In genomic region chrX:169862848-169863247, GRCm38 (mm10) we compare ENCODE assay signal across 10 mouse cellular contexts.
A peak's percentile ranks its signal among the peaks of the same experiment; 100 is the strongest.
DNase-seq lines count a peak whose midpoint lies in the region; ATAC-seq and TF ChIP-seq lines count a peak whose summit lies in the region.
"Had no signal": no experiment of that assay in that cellular context is flagged by ENCODE, and none has a peak within 500 bp of the region (broad histone marks: within the 10 kb centered on the region; RNA-seq: fewer than 3 reads in every experiment).

No protein-coding gene starts in this region.

- no peaks in the 10 kb centered on the region for H3K27me3 ChIP-seq in kidney, adult 2 months (replicated peaks; ENCODE audit: control insufficient read depth, insufficient read depth, low read length)
- peaks cover 8% of the 10 kb centered on the region; the same call in 1 of the 2 replicates for H3K27me3 ChIP-seq in kidney, embryonic 16.5 days (ENCODE audit: insufficient read depth, low read length)
- H3K27me3 ChIP-seq: neural tube, embryonic 12.5 days had no signal

- 17% methylated on average over 1 of the region's 1 CpGs for WGBS in kidney, adult 2 months
- 54% methylated on average over 1 of the region's 1 CpGs for WGBS in kidney, embryonic 16.5 days

- TF ChIP-seq POLR2A in kidney, adult 2 months (IDR thresholded peaks at IDR 0.05; ENCODE audit: low read depth, low read length): no peak

- H3K4me1 ChIP-seq in kidney, adult 2 months (ENCODE audit: control insufficient read depth, insufficient read depth, low read length): no peaks in the 10 kb centered on the region; the same call in 1 of the 2 replicates
- no peaks in the 10 kb centered on the region for H3K4me1 ChIP-seq in kidney, embryonic 16.5 days (ENCODE audit: insufficient read depth, low read length)
- H3K4me1 ChIP-seq: hindbrain, embryonic 15.5 days; neural tube, embryonic 12.5 days had no signal

- no peak overlapping the region for H3K27ac ChIP-seq in kidney, adult 2 months (ENCODE audit: insufficient read depth, low read depth, low read length)
- H3K27ac ChIP-seq in kidney, embryonic 16.5 days (ENCODE audit: low read length): no peak overlapping the region
- H3K27ac ChIP-seq: hindbrain, embryonic 15.5 days; neural tube, embryonic 12.5 days had no signal

- DNase-seq in kidney, adult 2 months: peak; percentile 76
- DNase-seq in Muller cell, postnatal 12 days (ENCODE audit: inconsistent ontology term): peak; percentile 43
- peak; percentile 18 for DNase-seq in gastrocnemius, postnatal 25 days
- DNase-seq in lung, postnatal 25 days (ENCODE audit: low spot score): peak; percentile 48
- no peak for DNase-seq in frontal cortex, postnatal 36 days (ENCODE audit: low spot score in 2 of 2)
- DNase-seq in right cerebral cortex, postnatal 10 days (ENCODE audit: low spot score in 2 of 2): no peak
- DNase-seq in layer of hippocampus, postnatal 10 days (ENCODE audit: low spot score in 2 of 2): no peak

- H3K9ac ChIP-seq in kidney, embryonic 16.5 days (replicated peaks; ENCODE audit: low read length): no peak overlapping the region
- H3K9ac ChIP-seq: hindbrain, embryonic 15.5 days; neural tube, embryonic 12.5 days had no signal

- ATAC-seq in kidney, embryonic 16.5 days (ENCODE audit: low FRiP score, low TSS enrichment): no peak

- H3K9me3 ChIP-seq in kidney, embryonic 16.5 days (ENCODE audit: low read length): no peaks in the 10 kb centered on the region
- H3K9me3 ChIP-seq: hindbrain, embryonic 15.5 days; neural tube, embryonic 12.5 days had no signal

- H3K4me3 ChIP-seq in kidney, adult 2 months (ENCODE audit: insufficient read depth, low read depth, low read length): no peak overlapping the region
- no peak overlapping the region for H3K4me3 ChIP-seq in kidney, embryonic 16.5 days (ENCODE audit: low read length)
- H3K4me3 ChIP-seq: hindbrain, embryonic 15.5 days; neural tube, embryonic 12.5 days had no signal

- H3K4me2 ChIP-seq in kidney, embryonic 16.5 days (replicated peaks; ENCODE audit: low read depth, low read length): no peak overlapping the region
- H3K4me2 ChIP-seq: hindbrain, embryonic 15.5 days; neural tube, embryonic 12.5 days had no signal

- peak; percentile 59 for TF ChIP-seq CTCF in kidney, adult 2 months (conservative IDR thresholded peaks at IDR 0.05; ENCODE audit: insufficient read depth, insufficient read length, low read depth, low read length)

- H3K36me3 ChIP-seq in kidney, adult 2 months (ENCODE audit: control insufficient read depth, insufficient read depth, low read length): no peaks in the 10 kb centered on the region
- no peaks in the 10 kb centered on the region for H3K36me3 ChIP-seq in kidney, embryonic 16.5 days (ENCODE audit: insufficient read depth, low read length)
- H3K36me3 ChIP-seq: hindbrain, embryonic 15.5 days; neural tube, embryonic 12.5 days had no signal

Comparison
In these comparisons a context has a peak if more than half of its experiments do, and no peak if none do; other contexts are left out.
1. DNase-seq: peak in kidney, adult 2 months (single experiment), Muller cell, postnatal 12 days (single experiment), gastrocnemius, postnatal 25 days (single experiment) and lung, postnatal 25 days (single experiment); none in frontal cortex, postnatal 36 days (0 of 2), right cerebral cortex, postnatal 10 days (0 of 2) and layer of hippocampus, postnatal 10 days (0 of 2).